Mouse (Mus musculus) small intestine, adult 2 months (tissue): Measurements from ENCODE around the gene Cish. TPM values are rescaled to one million over a fixed set of nuclear protein-coding genes. Genes with fewer than 3 reads are reported as not detected.

ENCODE experiments used
- H3K27ac ChIP-seq: fragments of 200-500 bp; 2 replicates; pipeline ENCODE4 v1.5.1; 2012; ENCODE audit warnings: low read depth, low read length, control low read depth, inconsistent platforms; ENCODE audit not compliant: insufficient read depth
- H3K27me3 ChIP-seq: fragments of 200-500 bp; 2 replicates; pipeline ENCODE4 v1.6.1; 2012; ENCODE audit warnings: mild to moderate bottlenecking, moderate library complexity, low read length, inconsistent platforms; ENCODE audit not compliant: control insufficient read depth, insufficient read depth
- H3K36me3 ChIP-seq: fragments of 200-500 bp; 2 replicates; pipeline ENCODE4 v1.6.1; 2012; ENCODE audit warnings: mild to moderate bottlenecking, low read length, control low read depth, inconsistent platforms; ENCODE audit not compliant: control insufficient read depth, insufficient read depth
- H3K4me1 ChIP-seq: fragments of 200-500 bp; 2 replicates; pipeline ENCODE4 v1.6.1; 2012; ENCODE audit warnings: low read length, inconsistent platforms, mixed read lengths; ENCODE audit not compliant: control insufficient read depth, insufficient read depth, insufficient read length
- H3K4me3 ChIP-seq: fragments of 200-500 bp; 2 replicates; pipeline ENCODE4 v1.5.1; 2012; ENCODE audit warnings: low read depth, mild to moderate bottlenecking, control low read depth, inconsistent platforms, low read length, moderate library complexity
- CTCF ChIP-seq: fragments of 200-500 bp; IDR thresholded peaks from 2 replicates; pipeline ENCODE4 v1.5.1; 2012; ENCODE audit warnings: low read depth, mild to moderate bottlenecking, control low read depth, inconsistent platforms, low read length, moderate library complexity, mixed read lengths; ENCODE audit not compliant: insufficient replicate concordance, insufficient read length; ENCODE audit errors: extremely low read depth
- POLR2A ChIP-seq: fragments of 200-500 bp; IDR thresholded peaks from 2 replicates; pipeline ENCODE4 v1.6.1; 2012; ENCODE audit warnings: low read depth, mild to moderate bottlenecking, control low read depth, inconsistent platforms, low read length, moderate library complexity
- WGBS: fragments of 180-500 bp; shearing (Covaris S2); methylation state at CpG from one replicate; pipeline ENCODE4 v1.1.7; 2018; 5-methylcytosine and 5-hydroxymethylcytosine counted together
- polyA plus RNA-seq: library from polyadenylated mRNA; depleted of rRNA; stranded (reverse); fragments of >200 nt; gene quantifications from 2 replicates; pipeline ENCODE4 v1.2.3, GENCODE M21; 2012

Cish gene
- polyA plus RNA-seq, 1 experiment: 33.6 TPM

DNA sequence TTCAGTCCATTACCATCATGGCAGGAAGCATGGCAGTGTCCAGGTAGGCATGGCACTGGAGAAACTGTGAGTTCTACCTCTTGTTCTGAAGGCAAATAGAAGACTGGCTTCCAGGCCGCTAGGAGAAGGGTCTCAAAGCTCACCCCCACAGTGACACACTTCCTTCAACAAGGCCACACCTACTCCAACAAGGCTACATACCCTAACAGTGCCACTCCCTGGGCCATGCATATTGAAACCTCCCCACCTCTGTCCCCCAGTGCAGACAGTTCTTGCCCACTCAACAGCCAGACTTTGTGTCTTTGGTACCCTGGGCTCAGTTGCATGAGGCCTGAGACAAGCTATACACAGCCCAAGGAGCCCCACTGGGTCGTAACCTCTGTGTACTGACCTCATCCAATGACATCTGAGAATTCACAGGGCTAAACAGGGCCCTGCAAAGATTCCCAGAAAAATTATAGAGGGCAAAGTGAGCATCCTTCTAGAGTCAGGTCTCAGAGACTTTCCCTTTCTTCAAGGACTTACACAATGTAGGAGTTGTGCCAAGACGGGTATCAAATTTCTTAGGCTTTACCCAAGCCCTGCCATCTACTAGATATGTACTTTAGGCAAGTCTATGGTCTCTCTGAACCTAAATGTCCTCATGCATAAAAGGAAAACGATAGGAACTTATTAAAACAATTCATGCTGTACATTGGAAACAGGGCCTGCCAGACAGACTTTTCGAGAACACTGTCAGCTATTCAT is 14.4 kb upstream of the Cish start:
- no peaks in the 10 kb centered on the region for H3K36me3 ChIP-seq
- no peaks in the 10 kb centered on the region for H3K27me3 ChIP-seq
- no peak overlapping the region for H3K27ac ChIP-seq
- no peak overlapping the region for H3K4me3 ChIP-seq
- 93% methylated on average over 5 of the region's 5 CpGs for WGBS
- TF ChIP-seq CTCF: no peak
- TF ChIP-seq POLR2A: no peak
- H3K4me1 ChIP-seq: peaks cover 27% of the 10 kb centered on the region

DNA sequence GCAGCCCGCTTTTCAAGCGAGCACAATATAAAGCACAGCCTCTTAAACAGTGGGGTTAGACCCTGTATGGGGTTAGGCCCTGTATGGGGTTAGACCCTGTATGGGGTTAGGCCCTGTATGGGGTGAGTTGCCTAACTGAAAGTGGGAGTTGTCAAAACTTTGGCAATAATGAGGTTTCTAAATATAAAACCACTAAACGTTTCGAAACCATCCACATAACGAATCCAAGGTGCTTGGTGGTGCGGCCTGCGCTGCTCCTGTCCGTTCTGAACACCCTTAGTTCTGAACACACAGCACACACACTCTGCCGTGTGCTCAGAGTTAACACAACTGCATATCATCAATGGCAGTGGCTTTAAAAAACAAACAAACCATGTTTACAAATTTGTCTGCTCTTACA is 12.9 kb upstream of the Cish start:
- H3K4me1 ChIP-seq: peaks cover 27% of the 10 kb centered on the region
- TF ChIP-seq POLR2A (no peak), CTCF (no peak)
- no peak overlapping the region for H3K27ac ChIP-seq
- H3K4me3 ChIP-seq: no peak overlapping the region
- no peaks in the 10 kb centered on the region for H3K27me3 ChIP-seq
- WGBS: 91% methylated on average over 9 of the region's 9 CpGs
- peaks cover 4% of the 10 kb centered on the region; the same call in 1 of the 2 replicates for H3K36me3 ChIP-seq

DNA sequence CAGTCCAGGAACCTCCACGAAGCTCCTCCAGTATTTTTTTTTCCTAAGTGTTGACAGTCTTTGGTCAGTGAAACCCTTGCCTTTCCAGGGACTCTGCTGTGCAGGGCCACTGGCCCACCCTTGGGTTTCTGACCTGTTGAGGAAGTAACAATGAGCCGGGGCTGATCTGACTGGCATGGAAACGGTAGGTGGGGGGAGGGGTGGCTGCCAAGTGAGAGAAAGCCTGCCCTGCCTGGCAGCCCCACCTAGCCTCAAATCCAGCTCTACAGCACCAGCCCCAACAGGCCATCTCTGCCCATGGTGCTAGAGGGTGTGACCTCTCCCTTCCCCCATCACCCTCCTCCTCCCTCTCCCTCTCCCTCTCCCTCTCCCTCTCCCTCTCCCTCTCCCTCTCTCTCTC is 10.8 kb upstream of the Cish start:
- no peak overlapping the region for H3K27ac ChIP-seq
- peaks cover 16% of the 10 kb centered on the region for H3K4me1 ChIP-seq
- TF ChIP-seq CTCF (no peak), POLR2A (no peak)
- peaks cover 4% of the 10 kb centered on the region; the same call in 1 of the 2 replicates for H3K36me3 ChIP-seq
- no peaks in the 10 kb centered on the region for H3K27me3 ChIP-seq
- 35% methylated on average over 3 of the region's 3 CpGs for WGBS
- no peak overlapping the region for H3K4me3 ChIP-seq

DNA sequence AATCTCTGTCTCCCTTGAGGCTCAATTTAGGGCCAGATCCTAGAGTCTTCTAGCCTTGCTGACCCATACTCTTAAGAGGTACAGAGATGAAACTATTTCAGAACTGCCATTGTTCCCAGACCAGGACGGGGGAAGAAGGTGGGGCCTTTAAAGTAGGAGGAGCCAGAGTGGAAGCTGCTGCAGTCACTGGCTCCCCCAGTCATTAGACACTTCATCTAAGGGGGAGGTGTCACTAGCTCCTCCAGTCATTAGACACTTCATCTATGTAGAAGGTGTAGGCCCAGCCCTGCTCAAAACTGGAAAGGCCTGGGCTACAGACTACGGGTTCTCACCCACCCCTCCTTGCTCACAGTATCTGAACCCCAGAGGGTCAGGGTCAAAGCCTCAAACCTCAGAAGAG is 8.5 kb upstream of the Cish start:
- Histone ChIP-seq H3K4me3 (no peak overlapping the region), H3K27me3 (no peaks in the 10 kb centered on the region), H3K27ac (no peak overlapping the region), H3K4me1 (peaks cover 12% of the 10 kb centered on the region), H3K36me3 (peaks cover 4% of the 10 kb centered on the region; the same call in 1 of the 2 replicates)
- TF ChIP-seq CTCF (no peak), POLR2A (no peak)
- 61% methylated on average over 2 of the region's 2 CpGs for WGBS

DNA sequence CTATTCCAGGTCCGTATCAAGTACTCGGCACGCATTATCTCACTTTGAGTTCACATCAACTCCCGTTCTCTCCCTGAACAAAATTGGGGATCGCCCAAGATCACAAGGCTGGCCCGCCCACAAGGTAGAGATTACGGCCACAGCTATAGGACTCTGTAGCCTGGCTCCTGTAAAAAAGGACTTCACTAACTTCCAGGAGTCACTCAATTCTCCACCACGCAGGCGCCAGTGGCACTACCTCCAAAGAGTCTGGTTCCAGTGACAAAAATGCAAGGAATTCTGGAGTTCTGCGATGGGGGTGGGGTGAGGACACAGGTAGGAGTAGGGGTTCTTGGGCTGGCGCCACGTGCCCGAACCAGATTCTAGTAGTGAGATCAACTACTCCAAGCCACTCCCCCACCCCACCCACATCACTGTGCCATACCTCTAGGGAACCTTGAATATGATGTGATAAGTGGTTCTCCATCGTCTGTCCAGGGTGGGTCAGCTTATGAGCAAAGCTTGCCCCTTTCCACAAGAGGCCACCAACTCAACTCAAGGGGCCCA is 7.6 kb upstream of the Cish start:
- Histone ChIP-seq H3K4me3 (peak overlapping the region; percentile 75), H3K4me1 (peaks cover 12% of the 10 kb centered on the region), H3K36me3 (peaks cover 4% of the 10 kb centered on the region; the same call in 1 of the 2 replicates), H3K27ac (0 out of 2 replicates have a peak overlapping the region, but pooled peaks have one; percentile 27), H3K27me3 (no peaks in the 10 kb centered on the region)
- 79% methylated on average over 14 of the region's 14 CpGs for WGBS
- TF ChIP-seq CTCF (no peak), POLR2A (no peak)

DNA sequence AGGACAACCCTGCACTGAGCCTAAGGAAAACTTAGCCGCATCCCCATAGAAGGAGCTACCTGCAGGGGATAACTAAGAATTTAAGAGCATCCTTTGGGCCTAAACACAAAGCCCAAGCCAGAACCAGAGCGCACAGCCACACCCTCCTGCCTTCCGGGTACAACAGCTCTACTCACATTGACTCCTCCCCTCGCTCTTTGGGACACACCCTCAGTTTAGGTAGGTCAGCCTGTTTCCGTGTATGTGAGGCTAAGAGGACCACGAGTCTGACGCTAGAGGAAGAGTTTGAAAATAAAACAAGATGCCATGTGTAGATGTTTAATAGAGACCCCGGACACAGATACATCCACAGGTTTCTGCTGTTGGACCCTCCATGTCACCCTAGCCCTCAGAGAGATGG is 7.1 kb upstream of the Cish start:
- Histone ChIP-seq H3K27me3 (no peaks in the 10 kb centered on the region), H3K36me3 (peaks cover 4% of the 10 kb centered on the region; the same call in 1 of the 2 replicates), H3K4me3 (peak overlapping the region; percentile 75), H3K4me1 (peaks cover 12% of the 10 kb centered on the region), H3K27ac (peak overlapping the region; percentile 82)
- TF ChIP-seq POLR2A: no peak
- TF ChIP-seq CTCF: no peak
- 16% methylated on average over 8 of the region's 8 CpGs for WGBS
